Mouse (Mus musculus): Measurements from ENCODE around the gene Dnah7a. TPM values are rescaled to one million over a fixed set of nuclear protein-coding genes. Genes with fewer than 3 reads are reported as not detected.
"Not testable (repeated sequence)": the region's sequence is repeated elsewhere in the genome, so short reads cannot be mapped to it uniquely, and the experiment has no call there.

Dnah7a gene
- polyA plus RNA-seq, 1 experiment from 2014 or later: 0.93 TPM

GRCm38 (mm10) chr1:53639865-53640794 lies 66.5 kb downstream of the Dnah7a start:
- H3K4me2 ChIP-seq: no peak overlapping the region
- no peak overlapping the region for H3K27ac ChIP-seq
- H3K36me3 ChIP-seq: no peaks in the 10 kb centered on the region
- no peaks in the 10 kb centered on the region for H3K4me1 ChIP-seq
- WGBS: 64% methylated on average over 8 of the region's 8 CpGs
- H3K9me3 ChIP-seq: no peaks in the 10 kb centered on the region
- no peaks in the 10 kb centered on the region for H3K27me3 ChIP-seq
- H3K4me3 ChIP-seq: no peak overlapping the region
- no peak overlapping the region for H3K9ac ChIP-seq
- ATAC-seq (ENCODE audit: insufficient number of reproducible peaks, low FRiP score, low TSS enrichment, low read depth): no peak

- not testable (repeated sequence) for H3K36me3 ChIP-seq; ATAC-seq (ENCODE audit: insufficient number of reproducible peaks, low FRiP score, low TSS enrichment, low read depth); H3K27ac ChIP-seq; H3K4me2 ChIP-seq; H3K9ac ChIP-seq; H3K9me3 ChIP-seq; H3K27me3 ChIP-seq; H3K4me1 ChIP-seq; H3K4me3 ChIP-seq
- 57% methylated on average over 2 of the region's 2 CpGs for WGBS
These were observed 70.9 kb downstream of the Dnah7a start for GRCm38 (mm10) chr1:53635641-53636040.

- H3K4me2 ChIP-seq; H3K9me3 ChIP-seq; H3K4me3 ChIP-seq; H3K27ac ChIP-seq; H3K9ac ChIP-seq; H3K27me3 ChIP-seq; H3K4me1 ChIP-seq; ATAC-seq (ENCODE audit: insufficient number of reproducible peaks, low FRiP score, low TSS enrichment, low read depth); H3K36me3 ChIP-seq: not testable (repeated sequence)
These were observed 74.5 kb downstream of the Dnah7a start for GRCm38 (mm10) chr1:53632040-53632439.

GRCm38 (mm10) chr1:53630011-53630410 lies 76.6 kb downstream of the Dnah7a start:
- Histone ChIP-seq H3K27ac (no peak overlapping the region), H3K9me3 (no peaks in the 10 kb centered on the region), H3K4me3 (no peak overlapping the region), H3K4me1 (no peaks in the 10 kb centered on the region), H3K9ac (no peak overlapping the region), H3K4me2 (no peak overlapping the region), H3K36me3 (no peaks in the 10 kb centered on the region), H3K27me3 (no peaks in the 10 kb centered on the region)
- WGBS: 58% methylated on average over 6 of the region's 6 CpGs
- ATAC-seq (ENCODE audit: insufficient number of reproducible peaks, low FRiP score, low TSS enrichment, low read depth): no peak

- ATAC-seq (ENCODE audit: insufficient number of reproducible peaks, low FRiP score, low TSS enrichment, low read depth): no peak
- Histone ChIP-seq H3K27me3 (no peaks in the 10 kb centered on the region), H3K4me2 (no peak overlapping the region), H3K9me3 (0 out of 2 replicates have a peak, but pooled peaks cover 4% of the 10 kb centered on the region), H3K36me3 (no peaks in the 10 kb centered on the region), H3K4me1 (no peaks in the 10 kb centered on the region), H3K4me3 (no peak overlapping the region), H3K27ac (no peak overlapping the region), H3K9ac (no peak overlapping the region)
- 92% methylated on average over 16 of the region's 16 CpGs for WGBS
These were observed 93.1 kb downstream of the Dnah7a start for GRCm38 (mm10) chr1:53613486-53613885.

- not testable (repeated sequence) for ATAC-seq (ENCODE audit: insufficient number of reproducible peaks, low FRiP score, low TSS enrichment, low read depth); H3K4me3 ChIP-seq; H3K9ac ChIP-seq; H3K27me3 ChIP-seq; H3K9me3 ChIP-seq; H3K36me3 ChIP-seq; H3K4me1 ChIP-seq; H3K4me2 ChIP-seq; H3K27ac ChIP-seq
- 19% methylated on average over 1 of the region's 1 CpGs for WGBS
These were observed 125.3 kb downstream of the Dnah7a start for GRCm38 (mm10) chr1:53581326-53581725.

- H3K27ac ChIP-seq, H3K9me3 ChIP-seq: not testable (repeated sequence)
- WGBS: 90% methylated on average over 3 of the region's 3 CpGs
These were observed 148.7 kb downstream of the Dnah7a start for GRCm38 (mm10) chr1:53557918-53558317.

GRCm38 (mm10) chr1:53547018-53547417 lies 159.6 kb downstream of the Dnah7a start:
- H3K27me3 ChIP-seq; H3K4me3 ChIP-seq; H3K4me1 ChIP-seq; H3K27ac ChIP-seq; ATAC-seq (ENCODE audit: insufficient number of reproducible peaks, low FRiP score, low TSS enrichment, low read depth); H3K4me2 ChIP-seq; H3K9me3 ChIP-seq; H3K36me3 ChIP-seq; H3K9ac ChIP-seq: not testable (repeated sequence)
- WGBS: 90% methylated on average over 10 of the region's 10 CpGs

More at GRCm38 (mm10) chr1:53557918-53558317, 148.7 kb downstream of the Dnah7a start:
- not testable (repeated sequence) for H3K4me1 ChIP-seq; H3K9ac ChIP-seq; H3K36me3 ChIP-seq; H3K27me3 ChIP-seq; H3K4me2 ChIP-seq; ATAC-seq (ENCODE audit: insufficient number of reproducible peaks, low FRiP score, low TSS enrichment, low read depth); H3K4me3 ChIP-seq

GRCm38 (mm10) chr1:53538356-53538755 lies 168.2 kb downstream of the Dnah7a start:
- H3K4me2 ChIP-seq; H3K4me1 ChIP-seq; H3K36me3 ChIP-seq; H3K4me3 ChIP-seq; H3K9ac ChIP-seq; ATAC-seq (ENCODE audit: insufficient number of reproducible peaks, low FRiP score, low TSS enrichment, low read depth); H3K27ac ChIP-seq; H3K27me3 ChIP-seq; H3K9me3 ChIP-seq: not testable (repeated sequence)
- WGBS: 42% methylated on average over 2 of the region's 2 CpGs

- not testable (repeated sequence) for H3K9me3 ChIP-seq; H3K4me2 ChIP-seq; H3K4me1 ChIP-seq; H3K36me3 ChIP-seq; H3K27me3 ChIP-seq; ATAC-seq (ENCODE audit: insufficient number of reproducible peaks, low FRiP score, low TSS enrichment, low read depth); H3K4me3 ChIP-seq; H3K27ac ChIP-seq; H3K9ac ChIP-seq
- 69% methylated on average over 1 of the region's 1 CpGs for WGBS
These were observed 171.8 kb downstream of the Dnah7a start for GRCm38 (mm10) chr1:53534826-53535225.

GRCm38 (mm10) chr1:53526021-53526420 lies 180.6 kb downstream of the Dnah7a start:
- H3K4me2 ChIP-seq; H3K4me3 ChIP-seq; H3K4me1 ChIP-seq; ATAC-seq (ENCODE audit: insufficient number of reproducible peaks, low FRiP score, low TSS enrichment, low read depth); H3K9ac ChIP-seq; H3K36me3 ChIP-seq; H3K27me3 ChIP-seq; H3K9me3 ChIP-seq; H3K27ac ChIP-seq: not testable (repeated sequence)
- 73% methylated on average over 2 of the region's 2 CpGs for WGBS

GRCm38 (mm10) chr1:53473699-53474098 lies 232.9 kb downstream of the Dnah7a start:
- no peak for ATAC-seq (ENCODE audit: insufficient number of reproducible peaks, low FRiP score, low TSS enrichment, low read depth)
- H3K9ac ChIP-seq: no peak overlapping the region
- H3K27ac ChIP-seq: no peak overlapping the region
- H3K4me2 ChIP-seq: no peak overlapping the region
- no peaks in the 10 kb centered on the region for H3K27me3 ChIP-seq
- 73% methylated on average over 4 of the region's 4 CpGs for WGBS
- no peaks in the 10 kb centered on the region for H3K4me1 ChIP-seq
- H3K9me3 ChIP-seq: no peaks in the 10 kb centered on the region
- no peaks in the 10 kb centered on the region for H3K36me3 ChIP-seq
- no peak overlapping the region for H3K4me3 ChIP-seq
